Mouse (Mus musculus) cerebellum, adult 2 months (tissue): ENCODE measurements around the gene Fgf14. TPM values are rescaled to one million over a fixed set of nuclear protein-coding genes. Genes with fewer than 3 reads are reported as not detected.
A peak's percentile ranks its signal among the peaks of the same experiment; 100 is the strongest.
"Not testable (repeated sequence)": the region's sequence is repeated elsewhere in the genome, so short reads cannot be mapped to it uniquely, and the experiment has no call there.

ENCODE experiments used
- DNase-seq, 2 experiments: peaks; one replicate each; pipeline ENCODE4 v3.0.0; 2021
- H3K27ac ChIP-seq: fragments of 200-500 bp; 2 replicates; pipeline ENCODE4 v1.5.1; 2012; ENCODE audit warnings: low read length, control low read depth, inconsistent platforms; ENCODE audit not compliant: insufficient read depth
- H3K27me3 ChIP-seq: fragments of 200-500 bp; 2 replicates; pipeline ENCODE4 v1.6.1; 2012; ENCODE audit warnings: inconsistent platforms, mild to moderate bottlenecking, low read length, moderate library complexity; ENCODE audit not compliant: control insufficient read depth, insufficient read depth
- H3K4me1 ChIP-seq: fragments of 200-500 bp; 2 replicates; pipeline ENCODE4 v1.6.1; 2011; ENCODE audit warnings: low read length; ENCODE audit not compliant: control insufficient read depth, insufficient read depth
- H3K4me3 ChIP-seq: fragments of 200-500 bp; replicated peaks from 2 replicates; pipeline ENCODE3; 2011; ENCODE audit warnings: mild to moderate bottlenecking, low read depth, low read length, control low read depth; ENCODE audit not compliant: insufficient read depth
- CTCF ChIP-seq: fragments of 200-500 bp; IDR thresholded peaks from 2 replicates; pipeline ENCODE4 v1.5.1; 2011; ENCODE audit warnings: low read depth, mild to moderate bottlenecking, control low read depth, low read length, moderate library complexity, borderline replicate concordance; ENCODE audit not compliant: insufficient read depth
- POLR2A ChIP-seq: fragments of 200-500 bp; IDR thresholded peaks from 2 replicates; pipeline ENCODE4 v1.6.1; 2011; ENCODE audit warnings: low read length, control low read depth, borderline replicate concordance; ENCODE audit not compliant: insufficient read depth
- WGBS: fragments of 180-500 bp; shearing (Covaris S2); methylation state at CpG from one replicate; pipeline ENCODE4 v1.1.7; 2018; 5-methylcytosine and 5-hydroxymethylcytosine counted together
- polyA plus RNA-seq: library from polyadenylated mRNA; depleted of rRNA; stranded (reverse); fragments of >200 nt; gene quantifications from 2 replicates; pipeline ENCODE4 v1.2.3, GENCODE M21; 2012

The Fgf14 gene
- polyA plus RNA-seq, 1 experiment: 32.5 TPM

GRCm38 (mm10) chr14:124163618-124164185 lies 513.2 kb downstream of the Fgf14 start:
- WGBS: 61% methylated on average over 1 of the region's 1 CpGs
- no peaks in the 10 kb centered on the region; the same call in 1 of the 2 replicates for H3K4me1 ChIP-seq
- TF ChIP-seq CTCF: no peak
- no peak for TF ChIP-seq POLR2A
- DNase-seq: no peak
- no peaks in the 10 kb centered on the region for H3K27me3 ChIP-seq
- H3K4me3 ChIP-seq: no peak overlapping the region
- H3K27ac ChIP-seq: no peak overlapping the region

DNA sequence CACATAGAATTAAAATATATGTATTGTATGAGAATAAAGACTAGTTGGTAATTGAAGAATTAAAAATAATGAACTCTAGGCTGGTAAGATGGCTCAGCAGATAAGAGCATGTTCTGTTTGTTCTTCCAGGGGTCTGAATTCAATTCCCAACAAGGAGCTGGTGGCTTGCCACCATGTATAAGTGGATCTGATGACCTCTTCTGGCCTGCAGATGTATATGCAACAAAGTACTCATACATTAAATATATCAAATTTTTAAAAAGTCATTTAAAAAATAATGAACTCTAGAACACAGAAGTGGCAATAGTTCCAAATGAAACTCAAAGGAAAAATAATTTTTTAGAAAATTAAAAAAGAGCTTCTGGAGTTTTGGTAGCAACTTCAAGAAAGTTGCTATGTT lies 529.5 kb downstream of the Fgf14 start:
- no peak overlapping the region for H3K27ac ChIP-seq
- no peaks in the 10 kb centered on the region for H3K4me1 ChIP-seq
- no peak for TF ChIP-seq POLR2A
- no peak for TF ChIP-seq CTCF
- DNase-seq: no peak
- H3K4me3 ChIP-seq: no peak overlapping the region
- H3K27me3 ChIP-seq: no peaks in the 10 kb centered on the region

DNA sequence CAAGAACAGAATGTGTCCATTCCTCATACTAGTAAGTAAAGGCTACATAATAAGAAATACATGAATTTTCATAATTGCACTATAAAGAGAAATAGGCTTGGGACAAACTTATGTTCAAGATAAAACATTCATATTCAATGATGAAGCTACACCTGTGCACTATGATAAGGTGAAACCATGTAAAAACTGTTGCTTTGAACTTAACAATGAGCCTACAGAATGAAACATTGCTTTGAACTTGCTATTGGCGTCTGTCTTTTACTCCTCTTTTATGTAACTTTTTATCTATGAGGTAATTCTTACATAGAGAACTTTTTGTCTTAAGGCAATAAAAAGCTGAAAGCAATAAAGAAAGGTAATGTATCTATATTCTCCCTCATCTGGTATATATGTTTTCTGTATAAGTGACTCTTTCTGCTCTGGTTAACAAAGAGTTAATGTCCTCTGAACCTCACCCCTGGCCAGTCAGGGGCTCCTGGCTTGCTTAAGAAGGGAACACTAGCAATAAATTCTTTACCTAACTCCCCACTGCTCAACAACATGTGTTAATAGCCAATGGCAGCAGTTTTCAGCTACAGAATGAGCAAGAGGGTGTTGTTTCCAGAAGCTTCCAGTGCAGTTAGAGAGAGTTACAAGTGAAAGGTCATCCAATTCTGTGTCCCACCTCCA lies 569.6 kb downstream of the Fgf14 start:
- Histone ChIP-seq H3K27ac (no peak overlapping the region), H3K27me3 (no peaks in the 10 kb centered on the region), H3K4me1 (peaks cover 3% of the 10 kb centered on the region; the same call in 1 of the 2 replicates), H3K4me3 (no peak overlapping the region)
- WGBS: 97% methylated on average over 1 of the region's 1 CpGs
- no peak for DNase-seq
- no peak for TF ChIP-seq CTCF
- no peak for TF ChIP-seq POLR2A

DNA sequence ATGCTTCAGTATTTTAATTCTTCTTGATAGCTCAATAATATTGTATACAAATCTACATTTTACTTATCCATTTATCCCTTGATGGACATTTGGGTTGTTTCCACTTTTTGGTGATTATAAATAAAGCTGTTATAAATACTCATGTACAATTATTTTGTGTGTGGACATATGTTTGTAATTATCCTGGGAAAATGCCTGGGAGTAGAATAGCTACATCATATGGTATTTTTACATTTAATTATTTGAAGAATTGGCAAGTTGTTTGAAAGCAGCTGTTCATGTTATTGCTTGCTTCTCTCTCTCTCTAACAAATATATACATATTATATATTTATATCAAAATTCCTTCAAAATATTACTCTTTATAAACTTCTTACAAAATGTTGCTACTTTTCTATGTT lies 593.8 kb downstream of the Fgf14 start:
- TF ChIP-seq CTCF (no peak), POLR2A (no peak)
- DNase-seq: no peak
- Histone ChIP-seq H3K4me3 (no peak overlapping the region), H3K27me3 (no peaks in the 10 kb centered on the region), H3K27ac (no peak overlapping the region), H3K4me1 (no peaks in the 10 kb centered on the region)

GRCm38 (mm10) chr14:124044016-124044415 lies 632.9 kb downstream of the Fgf14 start:
- peak; percentile 54 to 86 for DNase-seq
- H3K27ac ChIP-seq: no peak overlapping the region
- H3K4me3 ChIP-seq: no peak overlapping the region
- H3K4me1 ChIP-seq: peaks cover 5% of the 10 kb centered on the region
- WGBS: 11% methylated on average over 1 of the region's 1 CpGs
- H3K27me3 ChIP-seq: no peaks in the 10 kb centered on the region
- no peak for TF ChIP-seq POLR2A
- TF ChIP-seq CTCF: no peak

DNA sequence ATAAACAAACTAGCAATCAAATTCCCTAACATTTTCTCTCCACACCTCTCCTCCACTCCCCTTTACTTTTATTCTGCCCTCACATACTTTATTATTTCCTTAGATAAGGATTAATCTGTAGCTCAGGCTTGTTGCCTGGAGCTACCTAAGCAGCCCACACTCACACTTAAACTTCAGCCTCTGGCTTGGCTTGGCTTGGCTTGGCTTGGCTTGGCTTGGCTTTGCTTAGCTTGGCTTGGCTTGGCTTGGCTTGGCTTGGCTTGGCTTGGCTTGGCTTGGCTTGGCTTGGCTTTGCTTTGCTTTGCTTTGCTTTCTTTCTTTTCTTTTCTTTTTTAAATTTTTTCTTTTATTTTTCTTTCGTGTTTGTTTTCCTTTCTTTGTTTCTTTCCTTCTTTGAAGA lies 636.3 kb downstream of the Fgf14 start:
- 19% methylated on average over 1 of the region's 1 CpGs for WGBS
- H3K27ac ChIP-seq: no peak overlapping the region

DNA sequence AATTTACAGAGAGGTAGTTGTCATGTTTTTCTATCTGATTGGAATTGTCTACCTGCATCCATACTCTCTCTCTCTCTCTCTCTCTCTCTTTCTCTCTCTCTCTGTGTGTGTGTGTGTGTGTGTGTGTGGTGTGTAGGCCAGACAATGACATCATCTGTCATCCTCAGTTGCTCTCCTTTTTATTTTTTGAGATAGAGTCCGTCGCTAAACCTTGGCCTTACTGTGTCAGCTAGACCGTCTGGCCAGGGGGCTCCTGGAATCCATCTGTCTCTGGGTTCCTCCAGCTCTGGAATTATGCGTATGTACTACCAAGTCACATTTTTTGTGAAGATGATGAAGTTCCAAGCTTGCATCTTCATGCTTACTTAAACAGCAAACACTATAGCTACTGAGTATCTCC lies 639.5 kb downstream of the Fgf14 start:
- H3K4me3 ChIP-seq: no peak overlapping the region
- peak in 1 of 2 experiments; percentile 35 for DNase-seq
- no peak overlapping the region for H3K27ac ChIP-seq
- H3K4me1 ChIP-seq: peaks cover 7% of the 10 kb centered on the region; the same call in 1 of the 2 replicates
- H3K27me3 ChIP-seq: no peaks in the 10 kb centered on the region
- WGBS: 21% methylated on average over 4 of the region's 4 CpGs
- TF ChIP-seq POLR2A (no peak), CTCF (no peak)

More for the DNA sequence above, 636.3 kb downstream of the Fgf14 start:
- Histone ChIP-seq H3K4me3 (no peak overlapping the region), H3K27me3 (no peaks in the 10 kb centered on the region), H3K4me1 (peaks cover 11% of the 10 kb centered on the region)
- DNase-seq: peak; percentile 53 to 67
- TF ChIP-seq POLR2A (no peak), CTCF (no peak)

DNA sequence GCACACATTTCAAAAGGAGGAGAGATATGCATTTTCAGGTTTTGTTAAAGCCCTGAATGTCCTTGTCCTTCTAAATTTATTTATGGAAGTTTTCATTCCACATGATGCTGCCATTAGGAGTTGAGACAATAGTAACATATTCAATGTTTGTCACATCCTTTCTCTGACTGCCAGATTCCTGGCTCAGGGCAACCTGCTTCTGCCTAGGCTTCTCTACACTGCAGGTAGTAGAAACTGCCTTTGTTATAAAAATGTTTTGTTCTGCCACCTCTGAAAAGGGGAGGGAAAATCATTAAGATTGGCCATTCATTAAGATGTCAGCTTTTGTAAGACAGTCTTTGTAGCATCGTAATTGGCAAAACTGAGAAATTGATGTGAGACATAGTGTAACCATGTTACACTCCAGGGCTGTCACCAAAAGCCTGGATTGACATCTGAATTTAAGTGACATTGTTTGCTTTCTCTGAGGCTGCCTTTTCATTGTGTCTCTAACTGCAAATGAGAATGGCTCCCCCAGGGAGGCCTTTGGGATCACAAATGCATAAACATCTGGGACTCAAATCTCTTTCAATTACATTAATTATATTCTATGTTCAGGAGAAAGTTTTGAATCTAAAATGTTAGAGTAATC lies 640.2 kb downstream of the Fgf14 start:
- WGBS: 74% methylated on average over 1 of the region's 1 CpGs
- Histone ChIP-seq H3K27me3 (no peaks in the 10 kb centered on the region), H3K27ac (no peak overlapping the region), H3K4me3 (no peak overlapping the region), H3K4me1 (peaks cover 6% of the 10 kb centered on the region; the same call in 1 of the 2 replicates)
- no peak for TF ChIP-seq POLR2A
- TF ChIP-seq CTCF: no peak
- no peak for DNase-seq

GRCm38 (mm10) chr14:124033302-124033701 lies 643.6 kb downstream of the Fgf14 start:
- not testable (repeated sequence) for H3K4me1 ChIP-seq, H3K27ac ChIP-seq, H3K4me3 ChIP-seq, H3K27me3 ChIP-seq, DNase-seq
- 43% methylated on average over 3 of the region's 3 CpGs for WGBS
